Mouse (Mus musculus) kidney, adult 2 months (tissue): ENCODE measurements around the gene Dnah14.

ENCODE experiments used
- CTCF ChIP-seq: fragments of 200-500 bp; conservative IDR thresholded peaks from 2 replicates; pipeline ENCODE4 v1.5.1; 2011; ENCODE audit warnings: low read depth, mild to moderate bottlenecking, control low read depth, low read length, moderate library complexity, mixed read lengths; ENCODE audit not compliant: insufficient read depth, insufficient read length
- POLR2A ChIP-seq: fragments of 200-500 bp; IDR thresholded peaks from one replicate; pipeline ENCODE4 v1.6.1; 2011; ENCODE audit warnings: low read depth, low read length, control low read depth

DNA sequence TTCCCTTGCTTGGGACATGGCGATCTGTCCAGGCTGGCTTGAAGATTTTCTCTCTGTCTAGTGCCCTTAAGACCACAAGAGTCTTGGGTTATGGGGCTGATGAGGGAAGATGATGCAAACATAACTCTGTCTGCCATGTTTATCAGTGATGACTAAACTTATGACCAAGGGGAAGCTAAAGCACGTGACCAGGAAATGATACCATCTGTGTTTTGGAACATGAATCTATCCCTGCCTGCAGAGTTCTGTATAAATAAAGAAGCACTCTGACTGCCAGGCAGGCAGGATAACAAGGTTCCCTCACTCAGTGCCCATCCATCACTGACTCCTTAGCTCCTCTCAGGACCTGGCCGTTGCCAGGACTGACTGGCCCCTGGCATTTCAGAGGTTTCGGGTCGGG is 157.2 kb downstream of the Dnah14 start:
- TF ChIP-seq CTCF = no peak
- no peak for TF ChIP-seq POLR2A
